Mouse (Mus musculus): ENCODE data around the gene Fbrsl1.
A peak's percentile ranks its signal among the peaks of the same experiment; 100 is the strongest.
"Not testable (repeated sequence)": the region's sequence is repeated elsewhere in the genome, so short reads cannot be mapped to it uniquely, and the experiment has no call there.

Fbrsl1 gene

GRCm38 (mm10) chr5:110449294-110449693, 991 bp upstream of the Fbrsl1 start:
- DNase-seq (ENCODE audit: inconsistent ontology term): no peak

GRCm38 (mm10) chr5:110447720-110448435, 425 bp downstream of the Fbrsl1 start:
- DNase-seq (ENCODE audit: inconsistent ontology term): peak; percentile 58

- no peak for DNase-seq (ENCODE audit: inconsistent ontology term)
Observed at GRCm38 (mm10) chr5:110444509-110444908, 3.8 kb downstream of the Fbrsl1 start.

GRCm38 (mm10) chr5:110442966-110443590, 5.2 kb downstream of the Fbrsl1 start:
- DNase-seq (ENCODE audit: inconsistent ontology term): no peak

GRCm38 (mm10) chr5:110439565-110440310, 8.6 kb downstream of the Fbrsl1 start:
- DNase-seq (ENCODE audit: inconsistent ontology term): peak; percentile 49

GRCm38 (mm10) chr5:110438591-110438990, 9.7 kb downstream of the Fbrsl1 start:
- DNase-seq (ENCODE audit: inconsistent ontology term): no peak

- no peak for DNase-seq (ENCODE audit: inconsistent ontology term)
Observed at GRCm38 (mm10) chr5:110437632-110438261, 10.6 kb downstream of the Fbrsl1 start.

- DNase-seq (ENCODE audit: inconsistent ontology term): not testable (repeated sequence)
Observed at GRCm38 (mm10) chr5:110436166-110436565, 12.1 kb downstream of the Fbrsl1 start.

GRCm38 (mm10) chr5:110434816-110435215, 13.5 kb downstream of the Fbrsl1 start:
- no peak for DNase-seq (ENCODE audit: inconsistent ontology term)

- peak; percentile 34 for DNase-seq (ENCODE audit: inconsistent ontology term)
Observed at GRCm38 (mm10) chr5:110429045-110429444, 19.3 kb downstream of the Fbrsl1 start.

GRCm38 (mm10) chr5:110428290-110428689, 20.0 kb downstream of the Fbrsl1 start:
- no peak for DNase-seq (ENCODE audit: inconsistent ontology term)

- no peak for DNase-seq (ENCODE audit: inconsistent ontology term)
Observed at GRCm38 (mm10) chr5:110425187-110425586, 23.1 kb downstream of the Fbrsl1 start.

- no peak for DNase-seq (ENCODE audit: inconsistent ontology term)
Observed at GRCm38 (mm10) chr5:110424204-110424603, 24.1 kb downstream of the Fbrsl1 start.

- peak; percentile 23 for DNase-seq (ENCODE audit: inconsistent ontology term)
Observed at GRCm38 (mm10) chr5:110421393-110421792, 26.9 kb downstream of the Fbrsl1 start.

GRCm38 (mm10) chr5:110420950-110421349, 27.4 kb downstream of the Fbrsl1 start:
- no peak for DNase-seq (ENCODE audit: inconsistent ontology term)

GRCm38 (mm10) chr5:110420201-110420600, 28.1 kb downstream of the Fbrsl1 start:
- no peak for DNase-seq (ENCODE audit: inconsistent ontology term)

- DNase-seq (ENCODE audit: inconsistent ontology term): no peak
Observed at GRCm38 (mm10) chr5:110418523-110418911, 29.8 kb downstream of the Fbrsl1 start.

- no peak for DNase-seq (ENCODE audit: inconsistent ontology term)
Observed at GRCm38 (mm10) chr5:110417756-110418522, 30.4 kb downstream of the Fbrsl1 start.

GRCm38 (mm10) chr5:110416825-110417401, 31.4 kb downstream of the Fbrsl1 start:
- peak; percentile 90 for DNase-seq (ENCODE audit: inconsistent ontology term)

GRCm38 (mm10) chr5:110415806-110416700, 32.2 kb downstream of the Fbrsl1 start:
- DNase-seq (ENCODE audit: inconsistent ontology term): no peak

Data from Muller cell, postnatal 12 days (primary cell).